Mouse (Mus musculus) liver, adult 2 months (tissue): ENCODE measurements around the gene Rmnd1. TPM values are rescaled to one million over a fixed set of nuclear protein-coding genes. Genes with fewer than 3 reads are reported as not detected.

Experiments used
- DNase-seq: peaks from one replicate; pipeline ENCODE4 v3.0.0-alpha.2; 2011; ENCODE audit warnings: low read depth, low spot score; ENCODE audit errors: extremely low read depth
- H3K27ac ChIP-seq: fragments of 200-500 bp; replicated peaks from 2 replicates; pipeline ENCODE4 v1.5.1; 2012; ENCODE audit warnings: low read depth, mild to moderate bottlenecking, control low read depth, inconsistent platforms, low read length; ENCODE audit not compliant: insufficient read depth
- H3K27me3 ChIP-seq: fragments of 200-500 bp; 2 replicates; pipeline ENCODE4 v1.6.1; 2012; ENCODE audit warnings: mild to moderate bottlenecking, moderate library complexity, low read length, inconsistent platforms; ENCODE audit not compliant: control insufficient read depth, insufficient read depth
- H3K36me3 ChIP-seq: fragments of 200-500 bp; 2 replicates; pipeline ENCODE4 v1.6.1; 2012; ENCODE audit warnings: low read length, inconsistent platforms; ENCODE audit not compliant: control insufficient read depth, insufficient read depth
- H3K4me1 ChIP-seq: fragments of 200-500 bp; 2 replicates; pipeline ENCODE4 v1.6.1; 2011; ENCODE audit warnings: low read length; ENCODE audit not compliant: control insufficient read depth, insufficient read depth
- H3K4me3 ChIP-seq: fragments of 200-500 bp; 2 replicates; pipeline ENCODE4 v1.5.1; 2011; ENCODE audit warnings: low read depth, mild to moderate bottlenecking, control low read depth, low read length, moderate library complexity; ENCODE audit not compliant: insufficient read depth
- H3K79me2 ChIP-seq: fragments of 200-500 bp; 2 replicates; pipeline ENCODE4 v1.6.1; 2012; ENCODE audit warnings: inconsistent platforms, mild to moderate bottlenecking, low read length, moderate library complexity; ENCODE audit not compliant: control insufficient read depth, insufficient read depth
- H3K9ac ChIP-seq: fragments of 200-500 bp; 2 replicates; pipeline ENCODE4 v1.6.1; 2012; ENCODE audit warnings: low read depth, mild to moderate bottlenecking, control low read depth, inconsistent platforms, low read length
- CTCF ChIP-seq: fragments of 200-500 bp; IDR thresholded peaks from 2 replicates; pipeline ENCODE4 v1.5.1; 2011; ENCODE audit warnings: low read depth, low read length, control low read depth
- POLR2A ChIP-seq: fragments of 200-500 bp; IDR thresholded peaks from 2 replicates; pipeline ENCODE4 v1.6.1; 2011; ENCODE audit warnings: low read length, control low read depth; ENCODE audit not compliant: insufficient read depth; ENCODE audit errors: extremely low read depth
- WGBS: fragments of 180-500 bp; shearing (Covaris S2); methylation state at CpG from one replicate; pipeline ENCODE4 v1.1.7; 2018; 5-methylcytosine and 5-hydroxymethylcytosine counted together
- polyA plus RNA-seq: library from polyadenylated mRNA; depleted of rRNA; stranded (reverse); fragments of >200 nt; gene quantifications from 2 replicates; pipeline ENCODE4 v1.2.3, GENCODE M21; 2012
- total RNA-seq: library from RNA; depleted of rRNA; stranded (reverse); fragments of >200 nt; gene quantifications from 2 replicates; pipeline ENCODE4 v1.2.3, GENCODE M21; 2014

Gene Rmnd1
- total and polyA plus RNA-seq, 2 experiments: 35.7 to 43.1 TPM

- no peak for TF ChIP-seq CTCF
- no peak for TF ChIP-seq POLR2A
- Histone ChIP-seq H3K36me3 (peaks cover 37% of the 10 kb centered on the region), H3K27me3 (no peaks in the 10 kb centered on the region), H3K9ac (no peak overlapping the region), H3K27ac (no peak overlapping the region), H3K79me2 (no peaks in the 10 kb centered on the region), H3K4me1 (no peaks in the 10 kb centered on the region), H3K4me3 (no peak overlapping the region)
- DNase-seq: no peak
- WGBS: 61% methylated on average over 5 of the region's 5 CpGs
Observed at GRCm38 (mm10) chr10:4405511-4405910, 26.7 kb downstream of the Rmnd1 start.

- peaks cover 39% of the 10 kb centered on the region for H3K36me3 ChIP-seq
- H3K9ac ChIP-seq: no peak overlapping the region
- no peak overlapping the region for H3K4me3 ChIP-seq
- H3K27me3 ChIP-seq: no peaks in the 10 kb centered on the region
- 57% methylated on average over 5 of the region's 5 CpGs for WGBS
- H3K4me1 ChIP-seq: no peaks in the 10 kb centered on the region
- H3K27ac ChIP-seq: no peak overlapping the region
- TF ChIP-seq POLR2A: no peak
- TF ChIP-seq CTCF: peak; percentile 61
- H3K79me2 ChIP-seq: no peaks in the 10 kb centered on the region
- DNase-seq: peak; percentile 51
Observed at GRCm38 (mm10) chr10:4404895-4405491, 27.2 kb downstream of the Rmnd1 start.

GRCm38 (mm10) chr10:4398058-4398457, 34.1 kb downstream of the Rmnd1 start:
- TF ChIP-seq CTCF (no peak), POLR2A (no peak)
- Histone ChIP-seq H3K27me3 (no peaks in the 10 kb centered on the region), H3K27ac (no peak overlapping the region), H3K79me2 (peaks cover 20% of the 10 kb centered on the region; the same call in 1 of the 2 replicates), H3K4me3 (no peak overlapping the region), H3K9ac (no peak overlapping the region), H3K4me1 (peaks cover 4% of the 10 kb centered on the region; the same call in 1 of the 2 replicates), H3K36me3 (peaks cover 10% of the 10 kb centered on the region; the same call in 1 of the 2 replicates)
- WGBS: 87% methylated on average over 5 of the region's 5 CpGs
- DNase-seq: no peak

- Histone ChIP-seq H3K27me3 (no peaks in the 10 kb centered on the region), H3K36me3 (peaks cover 5% of the 10 kb centered on the region), H3K4me3 (no peak overlapping the region), H3K79me2 (peaks cover 34% of the 10 kb centered on the region; the same call in 1 of the 2 replicates), H3K9ac (no peak overlapping the region), H3K4me1 (peaks cover 22% of the 10 kb centered on the region), H3K27ac (no peak overlapping the region)
- WGBS: 81% methylated on average over 3 of the region's 3 CpGs
- DNase-seq: no peak
- no peak for TF ChIP-seq CTCF
- no peak for TF ChIP-seq POLR2A
Observed at GRCm38 (mm10) chr10:4395321-4395720, 36.9 kb downstream of the Rmnd1 start.

GRCm38 (mm10) chr10:4391851-4392250, 40.3 kb downstream of the Rmnd1 start:
- TF ChIP-seq POLR2A: no peak
- peak; percentile 83 for TF ChIP-seq CTCF

GRCm38 (mm10) chr10:4391076-4391475, 41.1 kb downstream of the Rmnd1 start:
- no peak for DNase-seq
- no peak overlapping the region for H3K27ac ChIP-seq
- peaks cover 3% of the 10 kb centered on the region for H3K36me3 ChIP-seq
- TF ChIP-seq POLR2A: no peak
- TF ChIP-seq CTCF: no peak
- peaks cover 33% of the 10 kb centered on the region for H3K4me1 ChIP-seq
- H3K27me3 ChIP-seq: no peaks in the 10 kb centered on the region
- no peak overlapping the region for H3K9ac ChIP-seq
- H3K79me2 ChIP-seq: peaks cover 42% of the 10 kb centered on the region; the same call in 1 of the 2 replicates
- 47% methylated on average over 5 of the region's 5 CpGs for WGBS
- no peak overlapping the region for H3K4me3 ChIP-seq

More at GRCm38 (mm10) chr10:4391851-4392250, 40.3 kb downstream of the Rmnd1 start:
- Histone ChIP-seq H3K27ac (peak overlapping the region; percentile 30; the same call in 1 of the 2 replicates), H3K36me3 (peaks cover 3% of the 10 kb centered on the region), H3K4me3 (no peak overlapping the region), H3K27me3 (no peaks in the 10 kb centered on the region), H3K9ac (peak overlapping the region; percentile 28; the same call in 1 of the 2 replicates), H3K4me1 (peaks cover 33% of the 10 kb centered on the region), H3K79me2 (peaks cover 42% of the 10 kb centered on the region; the same call in 1 of the 2 replicates)
- WGBS: 14% methylated on average over 6 of the region's 6 CpGs
- DNase-seq: peak; percentile 39
